Mouse (Mus musculus) thymus, adult 2 months (tissue): ENCODE measurements around the gene Dstyk. TPM values are rescaled to one million over a fixed set of nuclear protein-coding genes. Genes with fewer than 3 reads are reported as not detected.

Source experiments
- DNase-seq: peaks from one replicate; pipeline ENCODE4 v3.0.0; 2021
- H3K27ac ChIP-seq: fragments of 200-500 bp; 2 replicates; pipeline ENCODE4 v1.5.1; 2012; ENCODE audit warnings: low read length, control low read depth; ENCODE audit not compliant: control insufficient read depth, insufficient read depth
- H3K27me3 ChIP-seq: fragments of 200-500 bp; 2 replicates; pipeline ENCODE4 v1.6.1; 2012; ENCODE audit warnings: mild to moderate bottlenecking, low read length, moderate library complexity, mixed read lengths; ENCODE audit not compliant: control insufficient read depth, insufficient read depth
- H3K36me3 ChIP-seq: fragments of 200-500 bp; 2 replicates; pipeline ENCODE4 v1.6.1; 2012; ENCODE audit warnings: mild to moderate bottlenecking, low read length, moderate library complexity; ENCODE audit not compliant: control insufficient read depth, insufficient read depth
- H3K4me1 ChIP-seq: fragments of 200-500 bp; replicated peaks from 2 replicates; pipeline ENCODE4 v1.6.1; 2012; ENCODE audit warnings: low read length; ENCODE audit not compliant: control insufficient read depth, insufficient read depth
- H3K4me3 ChIP-seq: fragments of 200-500 bp; 2 replicates; pipeline ENCODE4 v1.5.1; 2012; ENCODE audit warnings: mild to moderate bottlenecking, low read length, control low read depth, moderate library complexity; ENCODE audit not compliant: control insufficient read depth, insufficient read depth
- CTCF ChIP-seq: fragments of 200-500 bp; IDR thresholded peaks from 2 replicates; pipeline ENCODE4 v1.5.1; 2012; ENCODE audit warnings: mild to moderate bottlenecking, control low read depth, low read length, moderate library complexity, borderline replicate concordance; ENCODE audit not compliant: control insufficient read depth, poor library complexity, insufficient read depth; ENCODE audit errors: extremely low read depth
- POLR2A ChIP-seq: fragments of 200-500 bp; IDR thresholded peaks from 2 replicates; pipeline ENCODE4 v1.6.1; 2012; ENCODE audit warnings: mild to moderate bottlenecking, low read length, control low read depth, moderate library complexity; ENCODE audit not compliant: control insufficient read depth, poor library complexity, insufficient read depth; ENCODE audit errors: extremely low read depth
- WGBS: fragments of 180-500 bp; shearing (Covaris S2); methylation state at CpG from one replicate; pipeline ENCODE4 v1.1.7; 2018; 5-methylcytosine and 5-hydroxymethylcytosine counted together
- polyA plus RNA-seq: library from polyadenylated mRNA; depleted of rRNA; stranded (reverse); fragments of >200 nt; gene quantifications from 2 replicates; pipeline ENCODE4 v1.2.3, GENCODE M21; 2012

Gene Dstyk
- polyA plus RNA-seq, 1 experiment = 6.8 TPM

DNA sequence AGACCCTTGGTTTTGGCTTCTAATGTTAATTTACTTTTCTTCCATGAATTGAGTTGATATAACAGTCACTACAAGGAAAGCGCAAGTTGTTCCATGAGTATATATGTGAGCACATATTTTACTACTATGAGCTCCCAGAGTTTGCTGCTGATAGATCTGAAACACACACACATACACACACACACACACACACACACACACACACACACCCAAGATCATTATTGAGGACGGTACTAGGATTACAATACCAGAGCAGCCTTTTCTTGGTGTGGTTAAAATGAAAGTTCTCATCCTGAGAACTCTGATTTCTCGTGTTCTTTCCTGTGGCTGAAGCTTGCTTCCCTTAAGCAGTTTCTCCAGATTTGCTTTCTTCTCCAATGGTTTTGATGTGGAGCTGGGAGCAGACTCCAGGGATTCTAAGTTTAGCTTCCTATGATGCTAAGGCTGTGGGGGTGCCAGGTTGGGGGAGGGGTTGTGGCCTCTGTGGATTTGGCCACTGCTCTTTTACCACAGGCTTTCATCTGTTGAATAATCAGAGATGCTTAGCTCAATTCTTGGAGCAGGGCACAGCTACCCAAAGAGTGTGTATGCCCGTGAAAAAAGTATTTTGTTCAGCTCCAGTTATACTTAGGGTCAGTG lies 19.1 kb downstream of the Dstyk start:
- Histone ChIP-seq H3K4me1 (peaks cover 8% of the 10 kb centered on the region; the same call in 1 of the 2 replicates), H3K27ac (no peak overlapping the region), H3K36me3 (peaks cover 4% of the 10 kb centered on the region; the same call in 1 of the 2 replicates), H3K4me3 (no peak overlapping the region), H3K27me3 (no peaks in the 10 kb centered on the region)
- no peak for DNase-seq
- WGBS = 42% methylated on average over 4 of the region's 4 CpGs
- no peak for TF ChIP-seq CTCF
- no peak for TF ChIP-seq POLR2A

GRCm38 (mm10) chr1:132436960-132437359 lies 19.6 kb downstream of the Dstyk start:
- TF ChIP-seq POLR2A (no peak), CTCF (no peak)
- Histone ChIP-seq H3K4me3 (no peak overlapping the region), H3K27me3 (no peaks in the 10 kb centered on the region), H3K36me3 (peaks cover 4% of the 10 kb centered on the region; the same call in 1 of the 2 replicates), H3K4me1 (0 out of 2 replicates have a peak, but pooled peaks cover 4% of the 10 kb centered on the region), H3K27ac (no peak overlapping the region)
- WGBS = 61% methylated on average over 1 of the region's 1 CpGs
- no peak for DNase-seq

- no peak for TF ChIP-seq CTCF
- no peak for TF ChIP-seq POLR2A
- H3K4me1 ChIP-seq = 0 out of 2 replicates have a peak, but pooled peaks cover 4% of the 10 kb centered on the region
- H3K27ac ChIP-seq = no peak overlapping the region
- DNase-seq = no peak
- H3K27me3 ChIP-seq = no peaks in the 10 kb centered on the region
- H3K36me3 ChIP-seq = peaks cover 4% of the 10 kb centered on the region; the same call in 1 of the 2 replicates
- 36% methylated on average over 5 of the region's 5 CpGs for WGBS
- no peak overlapping the region for H3K4me3 ChIP-seq
Measured at GRCm38 (mm10) chr1:132437389-132437788, 20.0 kb downstream of the Dstyk start.

GRCm38 (mm10) chr1:132440896-132441435 lies 23.6 kb downstream of the Dstyk start:
- H3K4me1 ChIP-seq = no peaks in the 10 kb centered on the region
- peaks cover 4% of the 10 kb centered on the region; the same call in 1 of the 2 replicates for H3K36me3 ChIP-seq
- no peak overlapping the region for H3K27ac ChIP-seq
- WGBS = 95% methylated on average over 1 of the region's 1 CpGs
- no peak for DNase-seq
- TF ChIP-seq CTCF = no peak
- TF ChIP-seq POLR2A = no peak
- H3K27me3 ChIP-seq = no peaks in the 10 kb centered on the region
- no peak overlapping the region for H3K4me3 ChIP-seq

DNA sequence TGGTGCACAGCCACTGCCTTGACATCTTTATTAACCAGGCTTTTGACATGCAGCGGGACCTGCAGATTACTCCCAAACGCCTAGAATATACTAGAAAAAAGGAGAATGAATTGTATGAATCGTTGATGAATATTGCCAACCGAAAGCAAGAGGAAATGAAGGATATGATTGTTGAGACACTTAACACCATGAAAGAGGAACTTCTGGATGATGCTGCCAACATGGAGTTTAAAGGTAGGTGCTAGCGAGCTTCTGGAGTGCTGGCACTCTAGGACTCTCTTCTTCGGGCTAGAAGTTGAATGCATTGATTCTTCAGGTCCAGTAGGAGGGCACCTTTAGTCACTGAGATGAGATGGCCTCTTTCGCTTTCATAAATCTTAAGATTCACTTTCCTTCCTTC lies 32.4 kb downstream of the Dstyk start:
- Histone ChIP-seq H3K27me3 (no peaks in the 10 kb centered on the region), H3K4me1 (no peaks in the 10 kb centered on the region), H3K36me3 (no peaks in the 10 kb centered on the region), H3K4me3 (no peak overlapping the region), H3K27ac (no peak overlapping the region)
- TF ChIP-seq CTCF (no peak), POLR2A (no peak)
- no peak for DNase-seq
- WGBS = 89% methylated on average over 7 of the region's 7 CpGs

- no peak for DNase-seq
- Histone ChIP-seq H3K36me3 (peaks cover 5% of the 10 kb centered on the region; the same call in 1 of the 2 replicates), H3K27me3 (no peaks in the 10 kb centered on the region), H3K27ac (no peak overlapping the region), H3K4me1 (no peaks in the 10 kb centered on the region), H3K4me3 (no peak overlapping the region)
- WGBS = 89% methylated on average over 5 of the region's 5 CpGs
- no peak for TF ChIP-seq CTCF
- no peak for TF ChIP-seq POLR2A
Measured at GRCm38 (mm10) chr1:132464651-132465050, 47.3 kb downstream of the Dstyk start.
